Mouse (Mus musculus): Measurements from ENCODE around the gene Gm20388. TPM values are rescaled to one million over a fixed set of nuclear protein-coding genes. Genes with fewer than 3 reads are reported as not detected.
A peak's percentile ranks its signal among the peaks of the same experiment; 100 is the strongest.

Gene Gm20388
- total and polyA plus RNA-seq, 2 experiments from 2014 or later: 51.3 TPM; not detected in 1

- H3K4me2 ChIP-seq (ENCODE audit: low read depth): no peak overlapping the region
- 49% methylated on average over 19 of the region's 19 CpGs for WGBS
- no peak overlapping the region for H3K9ac ChIP-seq
- peaks cover 19% of the 10 kb centered on the region; the same call in 1 of the 2 replicates for H3K4me1 ChIP-seq (ENCODE audit: insufficient read depth)
- no peak for TF ChIP-seq CTCF (IDR thresholded peaks at IDR 0.05; ENCODE audit: low read depth)
- ATAC-seq (no peak), DNase-seq (no peak)
- H3K4me3 ChIP-seq (ENCODE audit: low read depth, low read length): no peak overlapping the region
- 0 out of 2 replicates have a peak overlapping the region, but pooled peaks have one; percentile 57 for H3K27ac ChIP-seq (ENCODE audit: low read depth, low read length)
- H3K9me3 ChIP-seq (ENCODE audit: low read length): no peaks in the 10 kb centered on the region
- H3K36me3 ChIP-seq (ENCODE audit: insufficient read depth): no peaks in the 10 kb centered on the region
- no peaks in the 10 kb centered on the region for H3K27me3 ChIP-seq (ENCODE audit: insufficient read depth, low read length)
These were observed 2825.2 kb downstream of the Gm20388 start for GRCm38 (mm10) chr8:122735542-122736473.

- WGBS: 92% methylated on average over 11 of the region's 11 CpGs
- H3K27ac ChIP-seq (ENCODE audit: low read depth, low read length): no peak overlapping the region
- H3K27me3 ChIP-seq (ENCODE audit: insufficient read depth, low read length): no peaks in the 10 kb centered on the region
- peaks cover 20% of the 10 kb centered on the region for H3K4me1 ChIP-seq (ENCODE audit: insufficient read depth)
- TF ChIP-seq CTCF (IDR thresholded peaks at IDR 0.05; ENCODE audit: low read depth): no peak
- DNase-seq (no peak), ATAC-seq (no peak)
- H3K9ac ChIP-seq: no peak overlapping the region
- no peaks in the 10 kb centered on the region for H3K9me3 ChIP-seq (ENCODE audit: low read length)
- no peak overlapping the region for H3K4me3 ChIP-seq (ENCODE audit: low read depth, low read length)
- no peak overlapping the region for H3K4me2 ChIP-seq (ENCODE audit: low read depth)
- no peaks in the 10 kb centered on the region for H3K36me3 ChIP-seq (ENCODE audit: insufficient read depth)
These were observed 2826.0 kb downstream of the Gm20388 start for GRCm38 (mm10) chr8:122736623-122737022.

- no peak overlapping the region for H3K4me2 ChIP-seq (ENCODE audit: low read depth)
- no peak for TF ChIP-seq CTCF (IDR thresholded peaks at IDR 0.05; ENCODE audit: low read depth)
- no peak overlapping the region for H3K9ac ChIP-seq
- H3K27me3 ChIP-seq (ENCODE audit: insufficient read depth, low read length): no peaks in the 10 kb centered on the region
- WGBS: 52% methylated on average over 4 of the region's 4 CpGs
- no peaks in the 10 kb centered on the region for H3K36me3 ChIP-seq (ENCODE audit: insufficient read depth)
- H3K9me3 ChIP-seq (ENCODE audit: low read length): no peaks in the 10 kb centered on the region
- H3K4me1 ChIP-seq (ENCODE audit: insufficient read depth): peaks cover 24% of the 10 kb centered on the region
- ATAC-seq: no peak
- DNase-seq: no peak
- H3K27ac ChIP-seq (ENCODE audit: low read depth, low read length): no peak overlapping the region
- no peak overlapping the region for H3K4me3 ChIP-seq (ENCODE audit: low read depth, low read length)
These were observed 2826.4 kb downstream of the Gm20388 start for GRCm38 (mm10) chr8:122737071-122737470.

DNA sequence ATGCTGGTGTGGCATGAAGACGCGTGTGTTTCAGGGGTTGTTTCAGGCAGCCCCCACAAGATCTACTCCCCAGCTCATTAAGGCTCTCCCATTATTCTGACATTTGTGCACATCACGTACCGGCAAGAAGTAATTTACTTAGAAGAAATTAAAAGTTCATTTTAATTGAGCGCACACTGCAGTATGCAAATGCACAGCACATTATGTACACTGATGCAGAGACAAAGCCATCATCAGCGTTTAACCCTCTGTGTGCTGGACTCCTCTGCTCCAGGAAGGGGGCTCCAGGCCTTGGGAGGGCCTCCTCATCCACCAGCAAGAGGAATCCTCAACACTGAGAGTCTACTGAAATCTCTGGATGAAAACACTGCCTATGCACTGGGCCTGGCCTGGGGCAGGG, 2827.2 kb downstream of the Gm20388 start:
- 23% methylated on average over 6 of the region's 6 CpGs for WGBS
- peak; percentile 47 for DNase-seq
- no peak overlapping the region for H3K9ac ChIP-seq
- no peaks in the 10 kb centered on the region for H3K27me3 ChIP-seq (ENCODE audit: insufficient read depth, low read length)
- peaks cover 32% of the 10 kb centered on the region for H3K4me1 ChIP-seq (ENCODE audit: insufficient read depth)
- H3K36me3 ChIP-seq (ENCODE audit: insufficient read depth): no peaks in the 10 kb centered on the region
- peak overlapping the region; percentile 62 for H3K27ac ChIP-seq (ENCODE audit: low read depth, low read length)
- no peak for TF ChIP-seq CTCF (IDR thresholded peaks at IDR 0.05; ENCODE audit: low read depth)
- H3K4me2 ChIP-seq (ENCODE audit: low read depth): no peak overlapping the region
- no peaks in the 10 kb centered on the region for H3K9me3 ChIP-seq (ENCODE audit: low read length)
- H3K4me3 ChIP-seq (ENCODE audit: low read depth, low read length): no peak overlapping the region
- ATAC-seq: peak; percentile 53; the same call in 1 of the 2 replicates

DNA sequence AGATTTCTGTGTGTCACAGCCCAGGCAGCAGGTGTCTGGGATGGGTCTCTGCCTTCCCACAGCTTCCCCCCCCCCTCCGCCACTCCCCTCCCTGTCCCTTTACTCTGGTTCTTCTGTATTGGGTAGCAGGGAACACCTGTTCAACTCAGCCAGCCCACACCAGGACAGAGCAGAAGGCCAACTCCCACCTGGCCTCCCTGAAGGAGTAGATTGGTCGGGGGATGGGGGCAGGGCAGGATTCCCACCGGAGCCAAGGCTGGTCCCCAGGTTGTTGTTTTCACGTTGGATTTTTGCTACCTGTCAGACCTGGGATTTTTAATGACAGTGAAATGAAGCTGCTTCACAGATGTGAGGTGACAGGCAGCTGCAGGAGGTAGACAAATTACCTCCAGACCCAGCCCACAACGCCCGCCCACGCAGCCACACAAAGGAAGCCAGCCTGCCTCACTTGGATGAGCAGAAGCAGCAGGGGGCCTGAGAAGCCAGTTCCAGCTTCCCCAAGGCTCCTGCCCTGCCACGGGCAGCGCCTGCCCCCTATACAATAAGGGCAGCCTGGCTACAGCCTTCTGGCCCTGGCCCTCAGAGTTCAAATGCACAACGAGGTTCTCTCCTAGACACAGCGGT, 2828.6 kb downstream of the Gm20388 start:
- Histone ChIP-seq H3K4me1 (ENCODE audit: insufficient read depth) (peaks cover 36% of the 10 kb centered on the region), H3K9me3 (ENCODE audit: low read length) (no peaks in the 10 kb centered on the region), H3K27me3 (ENCODE audit: insufficient read depth, low read length) (no peaks in the 10 kb centered on the region), H3K4me3 (ENCODE audit: low read depth, low read length) (no peak overlapping the region), H3K36me3 (ENCODE audit: insufficient read depth) (no peaks in the 10 kb centered on the region), H3K27ac (ENCODE audit: low read depth, low read length) (peak overlapping the region; percentile 30; the same call in 1 of the 2 replicates), H3K9ac (peak overlapping the region; percentile 18; the same call in 1 of the 2 replicates), H3K4me2 (ENCODE audit: low read depth) (no peak overlapping the region)
- WGBS: 23% methylated on average over 11 of the region's 11 CpGs
- ATAC-seq (no peak; the same call in 1 of the 2 replicates), DNase-seq (peak; percentile 48)
- no peak for TF ChIP-seq CTCF (IDR thresholded peaks at IDR 0.05; ENCODE audit: low read depth)

DNA sequence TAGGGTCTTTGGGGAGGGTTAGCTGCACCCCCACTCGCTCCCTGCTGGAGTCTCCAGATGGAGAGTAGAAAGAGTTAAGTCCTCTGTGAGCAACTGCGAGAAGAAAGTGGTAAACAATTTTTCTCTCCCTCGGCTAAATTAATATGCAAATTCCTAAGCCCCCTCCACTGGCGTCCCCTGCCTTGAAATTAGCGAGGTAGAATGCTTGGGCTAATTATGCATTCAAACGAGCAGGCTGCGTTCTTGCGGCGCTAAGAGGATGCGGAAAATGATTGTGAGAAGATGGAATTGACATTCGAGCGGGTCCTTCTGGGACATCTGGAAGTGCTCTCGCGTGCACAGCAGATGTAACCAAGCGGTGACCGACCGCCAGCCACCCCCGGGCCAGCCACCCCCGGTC, 2831.8 kb downstream of the Gm20388 start:
- ATAC-seq (peak; percentile 68), DNase-seq (peak; percentile 75)
- TF ChIP-seq CTCF (IDR thresholded peaks at IDR 0.05; ENCODE audit: low read depth): no peak
- Histone ChIP-seq H3K9me3 (ENCODE audit: low read length) (no peaks in the 10 kb centered on the region), H3K9ac (0 out of 2 replicates have a peak overlapping the region, but pooled peaks have one; percentile 18), H3K27me3 (ENCODE audit: insufficient read depth, low read length) (no peaks in the 10 kb centered on the region), H3K36me3 (ENCODE audit: insufficient read depth) (no peaks in the 10 kb centered on the region), H3K27ac (ENCODE audit: low read depth, low read length) (peak overlapping the region; percentile 83), H3K4me2 (ENCODE audit: low read depth) (peak overlapping the region; percentile 34), H3K4me1 (ENCODE audit: insufficient read depth) (peaks cover 56% of the 10 kb centered on the region), H3K4me3 (ENCODE audit: low read depth, low read length) (no peak overlapping the region)
- WGBS: 5% methylated on average over 19 of the region's 19 CpGs

Measured in forebrain, postnatal 0 days (tissue).